In genomic region chr7:80026118-80026989, GRCm38 (mm10) we compare ENCODE assay signal across 8 mouse cellular contexts. TPM values are rescaled to one million over a fixed set of nuclear protein-coding genes. Genes with fewer than 3 reads are reported as not detected.
DNase-seq lines count a peak whose midpoint lies in the region; ATAC-seq and TF ChIP-seq lines count a peak whose summit lies in the region.

No protein-coding gene starts in this region.

- DNase-seq in adrenal gland, adult (ENCODE audit: inconsistent age in 2 of 2, low spot score in 1 of 2) = peak; percentile 69 to 88
- DNase-seq in adrenal gland, adult 8-10 months = no peak
- DNase-seq in hindbrain, embryonic 11.5 days (ENCODE audit: low spot score) = peak; percentile 75
- DNase-seq in left cerebral cortex, postnatal 10 days (ENCODE audit: extremely low spot score in 1 of 2, low spot score in 2 of 2) = peak; percentile 52 to 76
- DNase-seq in spleen, postnatal 10 days (ENCODE audit: low spot score in 2 of 2) = peak; percentile 46 to 55

- peak; percentile 3; the same call in 1 of the 2 replicates for TF ChIP-seq POLR2A in bone marrow, adult 2 months (IDR thresholded peaks at IDR 0.05; ENCODE audit: borderline replicate concordance, control insufficient read depth, low read depth, low read length)

- H3K9ac ChIP-seq in forebrain, embryonic 12.5 days = peak overlapping the region; percentile 99
- peak overlapping the region; percentile 97 for H3K9ac ChIP-seq in hindbrain, embryonic 11.5 days (ENCODE audit: low read depth, low read length)

- peak overlapping the region; percentile 85 for H3K4me3 ChIP-seq in bone marrow, adult 2 months (replicated peaks; ENCODE audit: control insufficient read depth, low read depth, low read length)
- peak overlapping the region; percentile 90 for H3K4me3 ChIP-seq in forebrain, embryonic 12.5 days (replicated peaks)
- peak overlapping the region; percentile 89 for H3K4me3 ChIP-seq in hindbrain, embryonic 11.5 days (ENCODE audit: low read depth, low read length)

- no peaks in the 10 kb centered on the region for H3K9me3 ChIP-seq in forebrain, embryonic 12.5 days
- H3K9me3 ChIP-seq in hindbrain, embryonic 11.5 days (ENCODE audit: control insufficient read depth, low read length) = no peaks in the 10 kb centered on the region

- H3K27ac ChIP-seq in bone marrow, adult 2 months (ENCODE audit: control insufficient read depth, insufficient read depth, low read depth, low read length, poor library complexity) = peak overlapping the region; percentile 94
- peak overlapping the region; percentile 98 for H3K27ac ChIP-seq in forebrain, embryonic 12.5 days
- peak overlapping the region; percentile 98 for H3K27ac ChIP-seq in hindbrain, embryonic 11.5 days (ENCODE audit: low read depth, low read length)

- 1% methylated on average over 43 of the region's 59 CpGs for WGBS in bone marrow, adult 2 months
- WGBS in forebrain, embryonic 12.5 days = under 1% methylated on average over 31 of the region's 59 CpGs
- 0% methylated on average over 30 of the region's 59 CpGs for WGBS in hindbrain, embryonic 11.5 days

- H3K4me2 ChIP-seq in forebrain, embryonic 12.5 days = peak overlapping the region; percentile 89
- H3K4me2 ChIP-seq in hindbrain, embryonic 11.5 days (replicated peaks; ENCODE audit: low read depth, low read length) = peak overlapping the region; percentile 82

- 0 out of 2 replicates have a peak, but pooled peaks cover 6% of the 10 kb centered on the region for H3K36me3 ChIP-seq in forebrain, embryonic 12.5 days (replicated peaks)
- no peaks in the 10 kb centered on the region for H3K36me3 ChIP-seq in hindbrain, embryonic 11.5 days (ENCODE audit: control insufficient read depth, insufficient read depth, low read length)

- peak; percentile 63 for ATAC-seq in forebrain, embryonic 12.5 days (ENCODE audit: low FRiP score)
- ATAC-seq in hindbrain, embryonic 11.5 days (ENCODE audit: low FRiP score) = peak; percentile 13; the same call in 1 of the 2 replicates
- ATAC-seq in megakaryocyte-erythroid progenitor cell, adult 5-6 weeks (replicated peaks; ENCODE audit: low FRiP score, low TSS enrichment, poor library complexity, severe bottlenecking) = peak; percentile 20; the same call in 1 of the 2 replicates

- no peaks in the 10 kb centered on the region for H3K27me3 ChIP-seq in forebrain, embryonic 12.5 days
- no peaks in the 10 kb centered on the region for H3K27me3 ChIP-seq in hindbrain, embryonic 11.5 days (ENCODE audit: control insufficient read depth, insufficient read depth, low read length)

- intact Hi-C loops in left cerebral cortex, postnatal 10 days (cut with DNase I) = loop anchor here (5.0 kb wide), 1 partner anchor 56 kb away; no protein-coding TSS in a partner anchor

- H3K4me1 ChIP-seq in bone marrow, adult 2 months (ENCODE audit: control insufficient read depth, insufficient read depth, low read length) = peaks cover 3% of the 10 kb centered on the region
- peaks cover 48% of the 10 kb centered on the region for H3K4me1 ChIP-seq in forebrain, embryonic 12.5 days
- H3K4me1 ChIP-seq in hindbrain, embryonic 11.5 days (replicated peaks; ENCODE audit: control insufficient read depth, insufficient read depth, low read length) = peaks cover 7% of the 10 kb centered on the region

- TF ChIP-seq CTCF in bone marrow, adult 2 months (IDR thresholded peaks at IDR 0.05; ENCODE audit: control insufficient read depth, insufficient read depth, low read length) = no peak

RNA-seq across cellular contexts. Expression of gene Zfp710, which starts 1.7 kb away (rescaled TPM):
- 10 to 100 TPM; 14.3 to 34.1 (median 25.3) TPM for total RNA-seq in adrenal gland, adult 8-10 months (2022)
- polyA plus RNA-seq in bone marrow, adult 2 months (2011; ENCODE audit: insufficient read depth, insufficient read length, low replicate concordance, missing spikeins) = 12.5 and 28.1 TPM in 2 replicates
- polyA plus RNA-seq in forebrain, embryonic 12.5 days (2016; fragmentation: Nextera tagmentation; extraction: Ambion mirVana) = 30.5 and 33.9 TPM in 2 replicates
- polyA plus RNA-seq in hindbrain, embryonic 11.5 days (2014; fragmentation: Nextera tagmentation; extraction: Ambion mirVana) = 26.4 and 28.4 TPM in 2 replicates
- 10 to 100 TPM; 15.8 to 16.7 TPM for total RNA-seq in left cerebral cortex, postnatal 10 days (2021)
- 7.1 and 9.0 TPM in 2 replicates for total RNA-seq in megakaryocyte-erythroid progenitor cell, adult 5-6 weeks (2014; fragmentation: Nextera tagmentation)
- total RNA-seq in megakaryocyte-erythroid progenitor cell, adult 5-6 weeks (2017) = 6.2 and 10.3 TPM in 2 replicates

Comparison
In these comparisons a context has a peak if more than half of its experiments do, and no peak if none do; other contexts are left out.
1. ATAC-seq: peak in every context shown above with its lines; median percentile 63 in forebrain, embryonic 12.5 days; 20 in megakaryocyte-erythroid progenitor cell, adult 5-6 weeks; 13 in hindbrain, embryonic 11.5 days.